Mouse (Mus musculus): ENCODE results near the gene Lmln. TPM values are rescaled to one million over a fixed set of nuclear protein-coding genes. Genes with fewer than 3 reads are reported as not detected.
A peak's percentile ranks its signal among the peaks of the same experiment; 100 is the strongest.
"Not testable (repeated sequence)": the region's sequence is repeated elsewhere in the genome, so short reads cannot be mapped to it uniquely, and the experiment has no call there.

Gene Lmln
- total RNA-seq, 2 experiments from 2014 or later: 7.9 to 23.7 TPM

GRCm38 (mm10) chr16:33056095-33056785 lies 6.1 kb upstream of the Lmln start, which contains the start of the genes Iqcg and Rpl35a:
Iqcg (minus strand) TSS chr16:33056218.
Rpl35a (plus strand) TSS chr16:33056453.
- peak; percentile 88 to 91 for DNase-seq (ENCODE audit: low spot score in 2 of 2)

- DNase-seq (ENCODE audit: low spot score in 2 of 2): no peak
Observed at GRCm38 (mm10) chr16:33056786-33057185, 5.5 kb upstream of the Lmln start.

GRCm38 (mm10) chr16:33058033-33058432 lies 4.3 kb upstream of the Lmln start:
- no peak for DNase-seq (ENCODE audit: low spot score in 2 of 2)

DNA sequence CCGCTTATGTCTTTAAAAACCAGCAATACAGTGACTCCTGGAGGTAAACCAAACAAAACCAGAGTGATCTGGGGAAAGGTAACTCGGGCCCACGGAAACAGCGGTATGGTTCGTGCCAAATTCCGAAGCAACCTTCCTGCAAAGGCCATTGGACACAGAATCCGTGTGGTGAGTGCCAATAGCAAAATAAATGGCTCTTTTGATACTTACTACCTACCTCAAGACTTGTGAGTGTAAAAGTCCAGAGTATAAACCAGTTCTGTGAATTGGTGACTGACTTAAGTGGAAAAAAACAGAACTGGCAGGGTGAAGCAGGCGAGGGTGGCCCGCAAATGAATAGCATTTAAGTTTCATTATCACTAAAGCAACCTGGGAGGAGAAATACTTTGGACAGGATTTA lies 3.7 kb upstream of the Lmln start:
- DNase-seq (ENCODE audit: low spot score in 2 of 2): not testable (repeated sequence)

- no peak for DNase-seq (ENCODE audit: low spot score in 2 of 2)
Observed at GRCm38 (mm10) chr16:33059471-33059870, 2.9 kb upstream of the Lmln start.

DNA sequence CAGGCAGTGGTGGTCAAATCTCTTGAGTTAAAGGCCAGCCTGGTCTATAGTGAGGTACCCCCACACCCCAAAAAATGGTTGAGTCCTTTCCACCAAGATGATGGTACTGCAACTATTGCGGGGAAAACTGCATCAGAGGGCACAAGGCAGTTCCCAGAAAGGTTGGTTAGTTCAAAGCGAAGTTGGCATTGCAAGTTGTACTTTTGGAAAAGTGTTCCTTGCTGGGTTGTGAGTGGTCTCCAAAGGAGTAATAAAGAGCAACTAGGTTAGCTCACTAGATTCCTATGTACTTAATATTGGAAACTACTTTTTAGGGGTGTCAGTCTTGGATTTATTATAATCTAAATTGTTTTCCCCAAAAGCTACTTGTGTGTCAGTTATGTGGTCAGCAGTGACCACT lies 1.4 kb upstream of the Lmln start:
- no peak for DNase-seq (ENCODE audit: low spot score in 2 of 2)

DNA sequence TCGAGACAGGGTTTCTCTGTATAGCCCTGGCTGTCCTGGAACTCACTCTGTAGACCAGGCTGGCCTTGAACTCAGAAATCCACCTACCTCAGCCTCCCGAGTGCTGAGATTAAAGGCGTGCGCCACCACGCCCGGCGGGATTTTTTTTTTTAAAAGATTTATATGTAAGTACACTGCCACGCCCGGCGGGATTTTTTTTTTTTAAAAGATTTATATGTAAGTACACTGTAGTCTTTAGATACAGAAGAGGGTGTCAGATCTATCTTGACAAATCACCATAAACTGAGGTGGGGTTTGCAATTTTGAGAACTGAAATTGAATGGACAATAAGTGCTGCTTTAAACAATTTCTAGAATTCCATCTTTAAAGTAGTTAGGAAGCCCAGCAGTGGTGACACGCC lies 921 bp upstream of the Lmln start:
- no peak for DNase-seq (ENCODE audit: low spot score in 2 of 2)

DNA sequence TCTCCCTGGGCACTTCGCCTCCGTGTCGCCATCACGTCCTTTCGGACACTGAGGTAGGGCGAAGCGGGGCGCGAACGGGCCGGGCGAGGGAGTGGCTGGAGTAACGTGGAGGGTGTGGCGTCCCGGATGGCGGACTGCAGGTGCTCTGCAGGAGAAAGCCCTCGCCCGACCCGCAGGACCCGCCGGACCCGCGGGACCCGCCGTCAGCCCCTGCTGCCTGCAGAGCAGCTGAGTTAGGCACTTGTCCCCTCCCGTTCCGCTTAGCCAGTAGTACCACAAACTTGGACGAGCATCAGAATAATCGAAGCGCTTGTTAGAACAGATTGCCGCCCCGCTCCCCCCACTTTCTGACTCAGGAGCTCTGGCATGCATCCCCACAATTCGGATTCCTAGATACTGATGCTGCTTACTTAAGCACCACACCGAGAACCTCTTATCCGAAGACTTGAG lies 386 bp downstream of the Lmln start:
- no peak for DNase-seq (ENCODE audit: low spot score in 2 of 2)

- no peak for DNase-seq (ENCODE audit: low spot score in 2 of 2)
Observed at GRCm38 (mm10) chr16:33063267-33063666, 946 bp downstream of the Lmln start.

DNA sequence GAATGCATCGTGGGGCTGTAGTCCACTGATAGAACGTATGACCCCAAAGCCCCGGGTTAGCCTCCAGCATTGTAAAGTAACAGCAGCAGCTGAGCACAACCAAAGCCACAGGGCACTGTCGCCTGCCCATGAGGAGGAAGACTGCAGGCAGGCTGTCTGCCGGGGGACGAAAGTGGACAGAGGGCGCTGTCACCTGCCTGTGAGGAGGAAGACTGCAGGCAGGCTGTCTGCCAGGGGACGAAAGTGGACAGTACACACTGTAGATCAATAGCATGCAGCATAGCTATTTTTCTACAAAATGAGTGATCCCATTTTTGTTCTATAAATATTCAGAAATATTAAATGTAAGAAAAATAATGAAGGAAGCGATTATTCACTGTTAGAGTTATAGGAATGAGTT lies 2.3 kb downstream of the Lmln start:
- no peak for DNase-seq (ENCODE audit: low spot score in 2 of 2)

DNA sequence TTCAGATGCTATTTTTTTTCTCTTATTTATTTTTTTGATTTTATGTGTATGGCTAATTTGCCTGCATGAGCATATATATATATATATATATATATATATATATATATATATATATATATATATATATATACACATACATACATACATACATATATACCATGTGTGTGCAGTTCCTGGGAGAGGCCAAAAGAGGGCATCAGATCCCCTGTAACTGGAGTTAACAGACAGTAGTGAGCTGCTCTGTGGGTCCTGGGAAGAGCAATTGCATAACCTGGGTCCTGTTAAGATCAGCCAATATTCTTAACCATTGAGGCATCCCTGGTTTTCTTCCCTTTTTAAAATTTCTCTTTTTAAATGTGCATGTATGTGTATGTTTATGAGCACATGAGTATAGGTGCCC lies 8.6 kb downstream of the Lmln start:
- no peak for DNase-seq (ENCODE audit: low spot score in 2 of 2)

- DNase-seq (ENCODE audit: low spot score in 2 of 2): no peak
Observed at GRCm38 (mm10) chr16:33072871-33073557, 10.7 kb downstream of the Lmln start.

DNA sequence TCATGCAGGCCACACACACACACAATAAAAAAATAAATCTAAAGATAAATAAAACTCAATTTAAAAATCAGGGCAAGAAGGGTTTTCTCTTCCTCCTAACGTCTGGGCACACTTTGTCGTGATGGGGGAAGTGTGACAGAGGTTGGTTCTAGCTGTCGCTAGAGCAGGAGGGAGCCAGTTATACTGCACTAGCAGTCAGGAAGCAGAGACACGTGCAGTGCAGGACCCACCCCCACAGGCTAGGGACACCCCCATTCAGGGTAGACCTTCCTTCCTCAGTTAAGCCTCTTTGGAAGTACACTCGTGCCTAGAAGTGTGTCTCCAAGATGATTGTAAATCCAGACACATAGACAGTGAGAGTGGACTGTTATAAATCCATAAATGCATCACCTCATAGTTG lies 12.6 kb downstream of the Lmln start:
- DNase-seq (ENCODE audit: low spot score in 2 of 2): no peak

DNA sequence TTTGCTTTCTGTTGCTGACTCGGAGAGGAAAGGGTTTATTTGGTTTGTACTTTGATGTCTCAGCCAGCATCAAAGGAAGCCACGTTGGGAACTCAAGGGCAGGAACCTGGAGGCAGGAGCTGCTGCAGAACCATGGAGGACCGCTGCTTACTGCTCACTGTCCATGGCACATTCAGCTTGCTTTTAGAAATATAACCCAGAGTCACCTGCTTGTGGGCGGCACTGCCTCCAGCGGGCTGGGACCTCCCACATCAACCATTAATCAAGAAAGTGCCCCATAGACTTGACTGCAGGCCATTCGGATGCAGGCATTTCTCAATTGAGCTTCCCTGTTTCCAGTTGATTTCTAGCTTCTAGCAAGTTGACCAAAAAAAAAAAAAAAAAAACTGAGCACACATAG lies 13.8 kb downstream of the Lmln start:
- DNase-seq (ENCODE audit: low spot score in 2 of 2): no peak

- DNase-seq (ENCODE audit: low spot score in 2 of 2): no peak
Observed at GRCm38 (mm10) chr16:33077069-33077627, 14.8 kb downstream of the Lmln start.

DNA sequence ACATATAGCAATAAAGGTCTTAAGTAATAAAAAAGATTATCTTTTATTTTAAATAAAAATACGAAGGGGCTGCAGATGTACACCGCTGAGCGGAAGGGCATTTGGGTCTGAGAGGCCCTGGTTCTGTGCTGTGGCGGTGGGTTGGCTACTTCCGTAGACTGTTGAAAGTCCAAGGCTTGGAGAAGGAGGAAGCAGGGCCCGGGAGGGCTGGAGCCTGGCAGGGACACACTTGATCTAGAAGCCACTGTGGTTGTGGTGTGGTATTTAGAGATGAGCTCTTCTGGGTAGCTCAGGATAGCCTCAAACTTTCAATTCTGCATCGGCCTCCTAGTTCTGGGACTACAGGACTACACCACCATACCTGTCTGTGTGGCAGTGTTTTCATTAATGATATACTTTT lies 17.7 kb downstream of the Lmln start:
- DNase-seq (ENCODE audit: low spot score in 2 of 2): no peak

- no peak for DNase-seq (ENCODE audit: low spot score in 2 of 2)
Observed at GRCm38 (mm10) chr16:33082951-33083350, 20.6 kb downstream of the Lmln start.

GRCm38 (mm10) chr16:33083996-33084395 lies 21.7 kb downstream of the Lmln start:
- no peak for DNase-seq (ENCODE audit: low spot score in 2 of 2)

DNA sequence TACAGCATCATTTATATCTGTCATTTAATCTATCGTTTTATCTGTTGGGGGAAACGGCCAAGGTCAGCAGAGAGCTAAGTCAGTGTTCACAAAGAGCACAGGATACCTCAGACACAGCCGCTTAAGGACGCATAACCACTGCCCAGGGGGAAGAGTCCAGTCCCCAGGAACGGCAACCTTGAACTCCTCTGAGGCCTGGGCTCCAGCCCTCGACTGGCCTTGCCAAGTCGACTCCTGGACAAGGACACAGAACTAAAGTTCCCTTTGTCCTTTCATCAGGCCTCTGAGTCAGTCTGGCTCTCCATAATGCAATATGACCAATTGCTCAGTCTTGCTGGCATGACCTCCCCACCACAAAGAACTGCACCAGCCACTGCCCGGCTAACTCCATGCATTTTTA lies 23.3 kb downstream of the Lmln start:
- DNase-seq (ENCODE audit: low spot score in 2 of 2): peak in 1 of 2 experiments; percentile 41

DNA sequence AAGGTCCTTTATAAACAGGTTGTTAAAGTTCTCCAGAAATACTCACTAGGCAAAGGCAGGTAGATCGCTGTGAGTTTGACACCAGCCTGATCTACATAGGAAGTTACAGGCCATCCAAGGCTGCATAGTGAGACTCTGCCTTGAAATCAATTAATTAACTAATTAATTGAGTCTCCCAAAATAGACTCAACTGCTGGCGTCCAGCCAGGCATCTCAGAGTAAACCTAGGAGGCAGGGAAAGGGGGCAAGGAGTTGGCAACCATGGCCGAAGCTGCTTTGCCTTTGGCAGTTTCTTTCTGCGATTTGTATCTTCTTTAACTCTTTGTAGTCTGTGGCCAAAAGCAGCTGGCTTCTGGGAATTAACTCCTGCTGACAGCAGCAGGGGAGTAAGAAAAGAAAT lies 51.4 kb downstream of the Lmln start:
- DNase-seq (ENCODE audit: low spot score in 2 of 2): no peak

DNA sequence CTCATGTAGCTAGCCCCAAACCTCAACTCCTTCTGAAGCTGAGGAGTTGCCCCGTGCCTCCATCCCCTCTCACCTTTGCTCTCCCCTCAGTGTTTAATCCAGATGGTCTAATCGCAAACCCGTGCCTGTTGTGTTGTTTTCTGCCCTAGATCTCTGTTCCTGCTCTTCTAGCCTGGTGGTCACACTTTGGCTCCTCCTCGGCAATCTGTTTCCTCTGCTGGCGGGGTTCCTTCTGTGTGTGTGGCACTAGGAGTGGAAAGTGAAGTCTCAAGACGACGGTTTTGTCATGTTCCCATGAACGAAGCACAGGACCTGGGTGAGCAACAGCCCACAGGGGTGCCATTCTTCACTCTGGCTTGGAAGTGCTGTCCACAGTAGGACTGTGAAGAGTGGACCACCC lies 61.1 kb downstream of the Lmln start:
- no peak for DNase-seq (ENCODE audit: low spot score in 2 of 2)
